Mouse (Mus musculus) MN1 (cell line): ENCODE data around the gene Lsamp.

Source experiments
- DNase-seq: peaks from one replicate; pipeline ENCODE4 v3.0.0-alpha.2; 2016; ENCODE audit warnings: low spot score

Gene Lsamp

DNA sequence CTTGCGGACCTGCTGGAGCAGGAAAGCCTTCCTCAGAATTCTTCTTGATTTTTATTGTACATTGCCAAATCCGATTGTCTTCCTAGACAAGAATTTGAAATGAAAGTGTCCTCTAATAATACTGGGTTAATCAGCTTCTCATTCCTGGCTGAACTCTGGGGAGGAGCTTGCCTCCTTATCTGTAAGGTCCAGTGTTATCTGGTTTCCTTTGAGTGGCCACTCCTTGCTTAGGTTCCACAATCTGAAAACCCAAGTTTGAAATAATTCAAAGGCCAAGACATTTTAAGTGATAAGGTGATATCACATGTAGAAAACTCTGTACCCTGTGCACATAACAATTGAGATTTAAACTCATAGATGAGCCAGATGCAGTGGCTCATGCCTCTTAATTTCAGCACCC, 975.0 kb downstream of the Lsamp start:
- DNase-seq: no peak

DNA sequence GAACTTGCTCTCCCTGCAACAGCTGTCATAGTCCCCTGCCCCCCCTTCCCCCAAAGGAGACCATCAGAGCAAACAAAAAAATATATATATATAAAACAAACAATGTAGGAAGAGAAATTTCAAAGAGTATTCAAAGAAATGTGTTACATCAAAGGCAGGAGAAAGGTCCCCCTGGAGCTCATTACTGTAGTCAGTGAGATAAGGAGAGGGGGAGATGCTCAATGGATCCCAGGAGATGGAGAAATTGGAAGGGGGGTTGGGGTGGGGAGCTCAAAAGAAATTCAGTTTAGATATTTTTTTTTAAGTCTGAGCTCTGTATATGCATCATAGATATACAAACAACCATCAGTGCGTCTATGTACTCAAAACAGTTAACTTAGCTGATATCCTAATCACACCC, 976.4 kb downstream of the Lsamp start:
- no peak for DNase-seq

DNA sequence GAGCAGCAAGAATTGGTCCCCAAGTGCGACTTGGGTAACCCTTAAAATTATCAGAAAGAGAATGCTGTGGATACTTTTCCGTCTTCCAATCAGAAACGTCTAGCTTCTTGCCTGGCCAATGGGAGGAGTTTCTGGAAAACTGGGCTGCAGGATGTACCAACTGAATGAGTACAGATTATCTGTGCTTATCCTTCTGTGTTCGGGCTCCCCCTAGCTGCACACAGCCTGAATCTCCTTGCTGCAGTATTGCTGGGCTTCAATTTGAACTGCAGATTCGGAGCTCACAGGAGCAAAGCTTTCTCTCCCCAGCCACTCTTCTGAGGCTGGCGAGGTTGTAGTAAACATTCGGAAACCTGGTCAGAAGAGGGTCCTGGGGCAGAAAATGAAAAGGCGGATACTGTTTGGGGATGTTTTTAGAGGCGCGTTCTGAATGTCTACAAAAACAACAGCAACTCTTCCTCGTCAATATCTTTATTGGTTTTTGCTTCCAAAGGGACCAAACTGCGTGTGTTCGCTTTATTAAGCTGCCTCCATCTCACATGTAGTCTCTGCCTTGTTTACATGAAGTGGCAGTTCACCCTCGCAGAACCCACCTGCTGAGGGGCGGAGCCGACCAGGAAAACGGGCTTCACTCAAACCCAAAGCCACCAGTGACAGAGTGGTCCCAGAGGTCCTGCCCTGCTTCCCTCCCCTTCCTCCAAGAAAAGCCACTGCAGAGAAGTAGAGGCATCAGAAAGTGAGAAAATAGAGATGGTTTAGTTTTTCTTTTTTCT, 984.1 kb downstream of the Lsamp start:
- peak; percentile 5 for DNase-seq

DNA sequence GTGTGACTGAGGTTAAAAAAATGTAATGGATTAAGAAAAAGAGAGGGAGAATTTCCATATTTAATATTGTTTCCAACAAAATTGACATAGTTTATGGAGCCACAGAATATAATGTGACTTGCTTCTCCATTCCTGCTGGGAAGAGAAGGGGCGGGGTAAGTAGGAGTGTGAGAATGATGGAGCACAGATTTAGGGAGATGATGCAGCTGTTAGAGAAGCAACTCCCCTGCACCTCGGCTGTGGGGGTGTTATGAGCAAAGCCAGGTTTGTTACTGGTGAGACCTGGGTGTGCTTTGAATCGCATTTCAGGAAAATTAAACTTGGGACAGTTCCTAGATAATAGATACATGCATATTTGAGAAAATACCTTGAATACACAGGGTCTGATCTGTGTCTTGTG, 987.2 kb downstream of the Lsamp start:
- DNase-seq: no peak

DNA sequence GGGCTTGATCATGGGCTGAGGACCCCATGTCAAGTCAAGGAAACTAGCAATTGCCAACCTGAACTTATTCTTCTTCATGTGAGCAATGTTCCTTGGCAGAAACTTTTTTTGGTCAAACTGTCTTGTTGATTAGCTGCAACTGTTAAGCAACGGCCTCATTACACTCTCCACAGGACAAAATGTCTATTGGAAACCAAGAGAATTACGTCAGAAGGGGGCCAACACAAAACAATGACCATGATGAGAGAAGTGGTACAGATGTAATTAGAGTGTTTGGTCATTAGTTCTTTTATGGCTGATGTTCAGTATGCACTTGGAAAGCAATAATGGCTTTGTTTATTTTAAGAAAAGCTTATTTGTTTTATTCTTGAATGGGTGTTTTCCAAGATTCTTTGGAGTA, 989.9 kb downstream of the Lsamp start:
- no peak for DNase-seq

DNA sequence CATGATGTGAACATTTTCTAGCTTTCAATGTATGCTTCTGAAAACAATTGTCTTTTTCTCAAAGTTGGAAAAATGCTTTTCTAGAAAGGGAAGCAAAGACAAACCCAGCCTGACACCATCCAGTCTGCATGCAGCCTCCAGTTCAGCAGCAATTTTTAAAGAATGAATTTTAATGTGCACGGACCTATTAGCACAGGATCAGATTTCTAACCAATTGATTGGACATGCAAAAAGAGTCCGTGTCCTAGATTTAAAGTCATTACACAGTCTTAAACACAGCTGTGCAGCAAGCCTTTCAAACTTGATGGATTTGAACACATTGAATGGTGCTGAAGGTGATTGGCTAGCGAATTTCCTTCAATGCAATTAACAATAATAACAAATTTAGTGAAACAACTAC, 998.9 kb downstream of the Lsamp start:
- DNase-seq: no peak

DNA sequence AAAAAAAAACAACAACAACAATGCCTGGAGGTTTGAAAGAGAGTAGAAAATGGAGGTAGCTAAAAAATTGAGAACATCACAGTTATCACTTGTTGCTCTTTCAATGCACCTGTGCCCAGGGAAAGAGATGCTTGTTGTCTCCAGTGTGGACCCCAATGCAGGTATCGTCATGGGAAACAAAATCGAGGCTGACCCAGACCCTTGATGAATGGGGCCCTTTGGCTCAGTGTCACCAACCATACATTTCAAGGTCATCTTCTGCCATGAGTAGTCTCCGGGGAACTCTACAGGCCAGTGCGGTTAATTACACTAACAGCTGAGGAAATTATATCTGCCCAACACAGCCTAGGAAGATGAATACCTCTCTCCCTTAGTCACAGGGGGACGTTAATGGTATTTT, 1023.4 kb downstream of the Lsamp start:
- no peak for DNase-seq

DNA sequence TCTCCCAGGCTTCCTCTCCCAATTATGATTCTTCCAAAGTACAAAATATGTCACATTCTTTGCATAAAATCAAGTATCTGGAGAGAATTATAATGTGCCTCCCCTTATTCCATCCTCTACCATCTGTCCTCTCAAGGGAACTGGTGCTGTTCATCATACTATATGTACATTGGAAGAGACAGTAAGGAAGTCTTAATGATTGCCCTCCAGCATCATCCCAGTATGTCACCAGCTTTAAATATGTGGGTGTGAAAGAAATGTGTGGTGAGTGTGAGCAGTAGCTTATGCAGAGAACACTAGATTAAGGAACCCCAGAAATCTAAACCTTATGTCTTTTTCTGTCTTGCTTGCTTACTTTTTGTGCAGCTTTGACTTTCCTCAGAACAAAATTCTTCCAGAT, 1050.6 kb downstream of the Lsamp start:
- no peak for DNase-seq

DNA sequence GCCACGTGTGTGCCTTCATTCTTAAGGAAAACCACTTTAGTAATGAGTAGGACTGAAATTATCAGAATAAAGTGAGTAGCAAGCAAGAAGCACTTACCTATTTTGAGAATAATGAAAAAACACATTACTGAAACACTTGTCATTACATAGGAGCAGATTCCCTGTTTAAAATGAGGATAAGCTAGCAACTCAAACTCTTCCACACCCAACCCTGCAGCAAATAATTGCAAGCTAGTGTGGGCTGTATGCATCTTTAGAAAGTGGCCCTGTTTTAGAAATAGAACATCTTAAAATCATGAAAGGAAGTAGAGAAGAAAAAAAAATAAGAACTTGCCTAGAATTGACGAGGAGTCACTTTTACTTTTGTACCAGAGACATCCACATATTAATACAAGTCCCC, 1057.5 kb downstream of the Lsamp start:
- no peak for DNase-seq

DNA sequence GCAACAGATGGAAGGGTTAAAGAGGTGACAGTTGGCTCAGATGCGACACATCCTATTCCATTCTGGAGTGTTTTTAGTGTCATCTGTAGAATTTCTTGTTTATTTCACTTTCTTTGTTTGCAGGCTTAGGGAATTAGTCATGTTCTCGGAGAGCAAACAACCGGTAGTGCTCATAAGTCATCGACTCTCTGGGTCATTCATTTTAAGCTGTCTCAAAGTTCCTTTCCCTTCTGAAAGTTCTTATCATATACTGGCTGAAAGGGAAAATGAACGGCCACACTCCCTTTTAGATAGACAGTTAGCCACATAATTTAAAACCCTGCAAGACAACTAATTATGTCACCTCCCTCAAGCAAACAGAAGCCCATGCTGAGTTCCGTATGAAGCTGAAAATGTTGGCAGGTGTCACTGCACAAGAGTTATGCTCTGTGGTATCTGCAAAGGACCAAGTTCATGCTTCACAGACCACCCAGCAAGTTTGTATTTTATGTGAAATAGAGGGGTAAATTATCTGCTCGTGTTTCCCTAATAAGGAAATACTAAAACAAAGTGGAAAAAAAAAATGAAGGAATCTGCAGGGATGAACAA, 1079.2 kb downstream of the Lsamp start:
- no peak for DNase-seq

DNA sequence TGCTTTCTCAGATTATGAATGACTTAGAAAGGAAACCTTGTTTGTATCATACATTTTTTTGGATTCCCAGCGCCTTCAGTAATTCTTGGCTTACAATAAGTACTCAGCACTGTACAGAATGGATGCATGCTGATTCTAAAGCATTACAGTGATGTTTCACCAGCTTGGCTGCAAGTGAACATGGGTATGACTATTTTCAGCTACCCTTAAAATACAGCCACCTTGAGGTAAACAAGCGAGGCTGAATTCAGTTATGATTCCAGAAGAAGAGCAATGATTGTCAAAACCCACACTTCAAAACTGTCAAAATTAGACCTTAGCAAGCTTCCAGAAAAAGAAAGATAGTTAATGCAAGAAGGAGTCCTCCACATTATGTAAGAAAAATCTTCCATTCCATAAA, 1089.3 kb downstream of the Lsamp start:
- no peak for DNase-seq

DNA sequence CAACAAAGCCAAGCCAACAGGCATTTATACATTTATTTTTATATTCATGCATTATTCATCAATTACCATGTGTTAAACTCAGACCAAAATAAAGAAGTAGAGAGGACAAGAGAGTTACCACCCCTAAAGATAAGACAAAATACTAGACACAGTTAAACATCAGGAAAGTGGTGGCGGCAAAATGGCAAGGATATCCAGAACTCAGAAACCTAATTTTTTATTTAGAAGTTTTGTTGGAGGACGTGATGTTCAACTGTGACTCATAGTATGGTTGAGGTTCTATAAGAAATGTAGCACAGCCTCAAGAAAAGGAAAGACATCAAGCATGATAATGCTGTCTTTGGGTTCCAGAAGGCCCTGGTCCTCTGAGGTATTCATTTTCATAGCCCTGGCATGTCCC, 1104.5 kb downstream of the Lsamp start:
- no peak for DNase-seq

DNA sequence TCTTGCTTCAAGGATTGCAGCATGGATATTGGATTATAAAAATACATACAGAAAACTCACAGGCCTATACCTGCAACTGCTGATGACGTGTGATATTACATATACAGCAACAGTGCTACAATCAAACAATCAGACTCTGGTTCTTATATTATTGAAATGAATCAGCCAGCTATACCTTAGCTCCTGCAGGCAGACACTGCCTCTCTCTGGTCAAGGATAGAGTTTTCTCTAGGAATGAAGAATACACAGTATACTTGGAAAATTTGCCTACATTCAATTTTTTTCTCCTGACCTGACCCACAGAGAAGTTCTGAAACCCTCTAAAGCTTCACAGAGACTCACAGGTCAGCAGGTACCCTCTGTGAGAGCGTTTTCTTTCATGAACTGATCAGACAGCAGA, 1105.9 kb downstream of the Lsamp start:
- no peak for DNase-seq

DNA sequence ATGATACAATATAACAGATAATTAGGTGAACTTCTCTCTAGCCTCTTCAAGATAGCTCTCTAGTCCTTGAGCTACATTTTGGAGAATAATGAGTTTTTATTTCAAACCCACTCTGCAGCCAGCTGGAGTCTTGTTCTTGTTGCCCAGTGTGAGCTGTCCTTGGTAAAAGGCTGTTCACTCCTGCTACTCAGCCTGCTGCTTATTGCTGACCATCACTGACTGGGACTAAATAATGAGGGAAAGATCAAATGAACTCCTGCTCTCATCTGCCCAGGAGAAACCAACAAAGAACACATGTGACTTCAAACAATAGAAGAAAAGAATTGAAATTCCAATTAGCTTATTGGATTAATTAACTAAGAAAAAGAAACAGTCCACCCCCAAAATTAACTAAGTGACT, 1107.1 kb downstream of the Lsamp start:
- no peak for DNase-seq

DNA sequence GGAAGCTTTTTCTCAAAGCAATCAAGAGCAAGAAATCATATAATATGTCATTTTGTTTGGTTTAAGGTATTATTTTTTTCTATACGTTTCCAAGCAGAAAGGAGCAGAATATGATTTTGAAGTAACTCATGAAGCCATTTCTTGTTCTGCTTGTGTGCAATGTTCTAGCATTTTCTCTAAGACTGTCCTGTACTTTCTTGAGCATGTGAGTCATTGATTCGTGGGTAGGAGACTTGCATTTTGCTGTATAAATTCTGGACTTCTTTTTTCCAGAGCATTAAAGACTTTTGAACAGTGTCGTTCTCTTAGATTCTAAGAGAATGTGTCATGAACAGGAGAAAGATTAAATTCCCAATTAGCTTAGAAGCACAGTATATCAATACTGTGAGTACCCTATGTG, 1118.6 kb downstream of the Lsamp start:
- DNase-seq: no peak

DNA sequence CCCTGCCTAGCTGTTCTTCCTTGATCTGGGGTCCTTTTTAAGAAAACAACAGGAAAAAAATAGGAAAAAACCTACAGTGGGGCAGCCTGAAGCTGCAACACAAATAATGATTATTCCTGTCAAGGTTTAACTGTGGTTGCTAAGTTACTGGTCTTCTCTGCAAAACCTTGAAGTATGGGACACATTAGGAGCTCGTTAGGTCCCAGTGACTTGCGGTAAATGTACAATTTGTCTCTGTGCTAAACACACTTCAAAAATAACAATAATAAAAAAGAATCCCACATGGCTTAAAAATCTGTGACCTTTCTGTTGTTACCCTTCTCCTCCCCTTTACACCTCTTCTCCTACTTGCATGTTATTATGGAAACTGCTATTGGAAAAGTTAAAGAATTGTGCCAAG, 1140.2 kb downstream of the Lsamp start:
- no peak for DNase-seq

DNA sequence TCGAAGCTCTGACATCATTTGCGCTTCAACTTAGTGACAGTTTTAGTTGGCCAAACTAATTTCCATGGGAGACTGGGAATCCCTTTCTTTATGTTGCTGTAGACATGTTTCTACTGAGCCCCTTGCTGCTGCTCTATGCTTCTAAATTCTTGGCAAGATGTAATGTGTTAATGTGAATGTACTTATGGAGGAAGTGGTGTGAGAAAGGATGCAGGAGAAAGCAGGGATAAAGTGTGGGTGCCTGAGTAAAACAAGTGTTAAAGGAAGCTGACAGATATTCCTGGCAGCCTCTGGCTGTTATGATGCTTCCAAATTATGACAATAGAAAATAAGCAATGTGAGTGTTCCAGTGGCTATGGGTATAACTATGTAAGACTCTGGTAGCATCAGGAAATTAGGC, 1140.9 kb downstream of the Lsamp start:
- DNase-seq: no peak

DNA sequence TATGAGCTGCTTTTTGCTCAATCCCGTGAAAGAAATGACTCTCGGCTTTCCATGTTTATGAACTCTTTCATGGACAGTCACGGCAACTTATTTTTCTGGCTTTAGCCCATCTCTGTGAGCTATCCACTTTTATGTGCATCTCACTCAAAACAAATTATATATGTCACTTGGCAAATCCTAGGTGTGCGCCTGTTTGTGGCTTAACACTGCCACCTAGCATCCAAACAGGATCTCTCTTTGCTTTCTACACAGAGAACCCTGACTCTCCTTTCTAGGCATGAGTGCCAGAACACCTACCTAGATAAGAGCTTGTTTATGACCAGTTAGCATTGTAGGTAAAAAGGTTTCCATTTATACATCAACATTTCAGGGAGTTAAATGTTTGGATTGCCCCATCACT, 1146.9 kb downstream of the Lsamp start:
- no peak for DNase-seq

DNA sequence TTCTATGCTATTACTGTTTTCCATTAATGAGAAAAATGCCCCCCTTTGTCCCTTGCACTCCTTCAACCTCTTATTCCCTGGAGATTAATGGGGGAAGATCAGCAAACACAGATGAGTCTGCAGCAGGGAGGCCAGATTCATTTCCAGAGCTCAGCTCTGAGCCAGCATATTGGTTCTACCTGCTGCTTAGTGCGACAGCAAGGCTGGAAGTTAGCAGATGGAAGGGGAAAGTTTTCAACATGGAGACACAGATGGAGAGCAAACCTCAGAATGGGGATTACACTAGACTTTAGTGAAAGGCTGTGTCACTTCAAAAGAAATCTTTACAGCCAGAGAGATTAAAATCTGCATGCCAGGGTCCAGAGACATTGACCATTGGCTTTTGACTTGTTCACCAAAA, 1188.7 kb downstream of the Lsamp start:
- no peak for DNase-seq

DNA sequence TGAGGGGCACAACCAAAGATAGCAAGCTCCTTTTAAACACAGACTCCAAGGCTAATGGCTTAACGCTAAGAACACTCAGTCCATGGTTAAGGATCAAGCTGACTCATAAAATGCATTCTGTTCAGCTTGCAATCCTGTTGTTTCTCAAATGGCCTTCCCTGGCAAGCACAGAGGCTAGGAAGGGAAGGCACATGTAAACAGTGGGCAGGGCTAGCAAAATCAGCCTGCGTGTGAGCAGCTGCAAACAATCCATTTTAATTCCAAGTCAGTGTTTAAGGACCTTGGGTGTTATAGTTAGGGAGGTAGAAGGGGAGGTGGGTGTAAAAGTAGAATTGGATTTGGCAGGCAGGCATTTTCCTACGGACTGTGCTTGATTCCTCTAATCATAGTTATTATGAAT, 1195.4 kb downstream of the Lsamp start:
- DNase-seq: no peak

DNA sequence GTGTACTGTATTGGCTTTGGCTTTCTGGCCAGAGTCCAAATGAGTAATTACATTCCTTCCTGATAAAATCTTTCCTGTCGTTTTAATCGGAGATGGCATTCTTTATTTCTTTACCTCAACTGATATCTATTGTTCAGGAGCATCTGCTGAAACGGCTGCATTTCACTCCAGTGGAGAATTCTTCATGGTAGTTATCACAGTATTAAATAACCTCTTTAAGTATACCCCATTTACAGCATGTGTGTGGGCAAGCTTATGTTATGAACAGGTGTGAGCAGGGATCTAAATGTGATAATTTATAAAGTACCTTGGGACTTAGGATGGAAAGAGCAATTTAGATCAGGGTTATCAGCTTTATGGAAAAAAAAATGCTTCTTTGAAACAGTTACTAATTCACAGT, 1196.7 kb downstream of the Lsamp start:
- DNase-seq: no peak

DNA sequence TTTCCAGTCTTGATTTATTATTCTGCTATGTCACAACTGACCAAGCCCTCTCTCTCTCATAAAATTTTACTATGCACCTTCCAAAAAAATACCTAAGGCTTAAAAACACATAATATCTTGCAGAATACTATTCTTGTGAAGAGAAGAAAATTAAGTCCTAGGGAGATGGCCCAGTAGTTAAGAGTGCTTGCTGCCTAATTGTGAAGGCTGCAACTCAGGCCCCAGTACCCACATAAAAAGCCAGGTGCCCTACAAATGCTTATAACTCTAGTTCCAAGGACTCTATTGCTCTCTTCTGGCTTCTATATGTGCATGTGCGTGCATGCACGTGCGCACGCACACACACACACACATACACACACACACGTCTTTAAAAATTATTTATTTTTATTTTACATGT, 1225.9 kb downstream of the Lsamp start:
- DNase-seq: no peak

DNA sequence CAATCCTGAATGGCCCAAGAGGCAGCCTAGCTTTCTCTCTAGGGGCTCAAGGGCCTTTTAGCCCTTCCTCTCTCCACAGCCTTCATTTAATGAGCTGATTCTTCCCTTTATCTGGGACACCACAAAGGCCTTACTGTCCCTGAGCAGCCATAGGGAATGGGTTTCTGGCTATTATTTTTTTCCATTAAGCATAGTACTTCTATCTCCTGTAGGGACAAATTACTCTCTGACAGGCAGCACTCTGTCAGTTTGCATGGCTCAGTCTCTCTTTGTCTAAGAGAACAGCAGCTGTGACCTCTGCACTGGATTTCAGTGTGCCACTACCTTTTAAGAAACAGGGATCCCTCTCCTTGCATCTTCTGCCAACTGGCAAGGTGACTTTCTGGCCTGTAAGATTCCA, 1251.7 kb downstream of the Lsamp start:
- no peak for DNase-seq

DNA sequence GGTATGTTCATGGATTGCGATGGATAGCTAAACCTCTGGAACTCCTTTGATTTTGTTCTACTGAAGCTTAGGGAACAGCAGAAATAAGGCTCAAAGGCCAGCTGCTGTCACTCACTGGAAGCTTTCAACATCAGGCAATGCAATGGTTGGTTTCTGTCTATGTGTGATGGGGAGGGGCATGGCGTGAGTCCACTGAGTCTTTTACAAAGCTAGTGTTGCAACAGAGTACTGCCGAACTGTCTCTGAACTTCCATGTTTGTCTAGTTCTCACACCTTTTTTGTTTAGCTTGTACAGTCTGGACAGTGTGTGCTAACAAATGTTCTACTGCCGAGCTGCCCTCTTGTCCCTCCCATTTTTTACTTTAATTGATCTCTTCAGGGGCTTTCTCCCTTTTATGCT, 1258.7 kb downstream of the Lsamp start:
- no peak for DNase-seq
